Mouse (Mus musculus) cerebellum, postnatal 36 days (tissue): ENCODE measurements around the gene Nudcd2.
"Not testable (repeated sequence)": the region's sequence is repeated elsewhere in the genome, so short reads cannot be mapped to it uniquely, and the experiment has no call there.

ENCODE experiments used
- DNase-seq, 2 experiments: peaks; one replicate each; pipeline ENCODE4 v3.0.0; 2021 to 2022; ENCODE audit warnings: mixed read lengths in 2 of 2

The Nudcd2 gene

DNA sequence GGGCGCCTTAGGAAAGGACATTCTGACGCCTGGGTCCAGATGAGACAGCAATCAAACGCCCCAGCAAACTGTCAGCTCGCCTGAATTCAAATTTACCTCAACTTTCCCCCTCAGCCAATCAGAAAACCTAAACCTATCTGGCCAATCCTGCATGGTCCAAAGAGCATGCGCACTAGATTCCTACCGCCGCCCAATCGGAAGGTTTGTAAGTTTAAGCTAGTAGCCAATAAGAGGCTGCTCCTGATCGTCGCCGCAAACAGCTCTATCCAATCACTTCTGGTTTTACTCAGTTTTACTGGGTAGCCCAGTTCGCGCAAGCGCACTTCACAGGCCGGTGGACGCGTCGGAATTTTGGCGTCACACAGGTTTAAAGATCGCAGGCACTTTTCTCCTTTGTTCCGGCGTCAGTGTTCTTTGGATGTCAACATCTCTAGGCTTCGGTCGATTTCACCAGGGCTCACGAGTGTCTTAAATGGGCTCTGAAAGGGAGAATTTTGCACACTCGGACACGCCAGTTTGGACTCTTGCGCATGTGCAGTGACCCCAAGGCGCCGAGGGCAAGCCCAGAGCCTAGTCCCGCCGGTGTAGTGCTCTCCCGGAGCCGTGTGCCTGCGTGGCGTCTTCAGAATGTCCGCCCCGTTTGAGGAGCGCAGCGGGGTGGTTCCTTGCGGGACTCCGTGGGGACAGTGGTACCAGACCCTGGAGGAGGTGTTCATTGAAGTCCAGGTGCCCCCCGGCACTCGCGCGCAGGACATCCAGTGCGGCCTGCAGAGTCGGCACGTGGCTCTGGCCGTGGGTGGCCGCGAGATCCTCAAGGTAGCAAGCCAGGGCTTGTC, at the start of gene Nudcd2, which contains the start of gene Hmmr:
Nudcd2 (plus strand) TSS at position 329 of the 836 bp plus-strand sequence.
Hmmr (minus strand) TSS at position 84 of the 836 bp plus-strand sequence.
- DNase-seq, result peak; percentile 90 to 95

DNA sequence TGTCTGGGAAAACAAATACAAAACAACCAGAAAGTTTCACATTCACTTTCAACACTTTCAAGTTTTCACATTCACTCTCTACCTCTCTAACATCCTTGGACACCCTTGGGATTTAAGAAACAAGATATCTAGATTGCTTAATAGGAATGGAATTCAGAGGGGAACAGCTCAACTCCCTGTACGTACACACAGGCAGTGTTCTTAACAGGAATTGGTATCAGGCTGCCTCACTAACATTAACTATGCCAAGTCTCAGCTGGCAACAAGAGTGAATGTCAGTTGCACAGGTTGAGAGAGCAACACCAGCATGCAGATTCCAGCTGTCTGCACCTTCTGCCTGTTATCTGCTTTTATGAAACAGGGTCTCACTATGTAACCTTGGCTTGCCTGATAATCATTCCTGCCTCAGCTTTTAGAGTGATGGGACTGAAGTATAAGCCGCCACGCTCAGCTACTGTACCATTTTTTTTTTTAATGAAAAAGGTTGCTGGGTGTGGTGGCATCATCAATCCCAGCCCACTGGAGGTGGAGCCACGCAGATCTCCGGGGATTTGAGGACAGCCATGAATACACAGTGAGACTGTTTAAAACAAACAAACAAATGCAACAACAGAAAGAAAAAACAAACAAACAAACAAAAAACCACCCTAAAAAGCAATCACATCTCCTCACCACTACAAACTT, 42.9 kb upstream of the Nudcd2 start:
- no peak for DNase-seq

DNA sequence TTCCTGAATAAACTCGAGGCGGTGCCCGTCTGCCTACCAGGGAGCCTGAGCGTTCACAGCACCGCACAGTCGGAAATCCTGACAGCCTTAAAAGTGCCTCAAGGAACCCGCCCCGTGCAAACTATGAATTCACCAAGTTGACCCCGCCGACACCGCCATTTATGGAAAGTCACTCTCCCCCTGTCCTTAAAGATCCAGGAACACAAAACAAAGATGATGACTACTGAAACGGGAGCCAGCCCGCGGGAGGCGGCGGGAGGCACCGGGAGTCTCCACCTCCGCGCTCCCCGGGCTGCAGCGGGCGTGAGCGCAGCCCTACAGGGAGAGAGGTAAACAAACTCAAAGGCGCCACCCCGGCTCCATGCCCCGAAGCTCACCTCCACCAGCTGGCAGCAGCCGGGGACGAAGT, 41.4 kb upstream of the Nudcd2 start:
- no peak for DNase-seq

DNA sequence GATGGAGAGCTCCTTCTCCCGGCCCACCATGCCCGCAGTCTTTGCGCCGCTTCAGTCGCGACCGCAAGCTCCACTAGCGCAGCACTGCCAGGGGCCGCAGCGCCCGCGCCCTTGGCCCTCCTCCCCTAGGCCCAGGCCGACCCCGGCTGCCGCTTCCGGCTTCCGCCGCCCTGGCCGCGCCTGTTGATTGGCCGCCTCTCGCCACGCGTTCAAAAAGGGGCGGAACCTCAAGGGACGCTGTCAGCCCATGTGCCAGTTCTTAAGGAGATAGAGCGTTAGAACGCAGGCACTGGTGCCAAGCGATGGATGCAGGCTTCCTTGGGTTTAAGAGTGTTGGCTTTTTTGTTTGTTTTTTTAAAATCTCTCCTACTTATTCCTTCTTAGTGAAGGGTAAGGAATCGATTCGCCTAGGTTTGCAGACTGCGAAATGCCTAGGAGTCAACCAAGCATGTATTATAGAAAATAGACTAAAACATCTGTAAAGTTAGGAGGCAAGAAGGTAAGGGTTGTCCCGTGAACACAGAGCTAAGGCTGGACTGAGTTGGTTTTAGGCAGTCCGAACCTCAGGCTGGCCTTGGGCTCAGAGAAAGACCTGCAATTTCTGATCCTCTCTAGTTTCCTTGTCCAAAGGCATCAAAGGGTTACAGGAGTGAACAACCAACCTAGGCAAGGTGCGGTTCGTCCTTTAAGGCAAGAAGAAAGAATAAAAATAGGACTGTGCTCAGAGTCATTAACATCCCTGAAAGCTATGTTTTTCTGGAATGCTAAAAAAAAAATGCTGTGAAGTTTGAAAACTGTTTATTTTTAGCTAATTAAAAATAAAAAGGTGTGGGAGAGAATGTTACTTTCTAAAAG, 40.7 kb upstream of the Nudcd2 start:
- peak; percentile 91 to 93 for DNase-seq

DNA sequence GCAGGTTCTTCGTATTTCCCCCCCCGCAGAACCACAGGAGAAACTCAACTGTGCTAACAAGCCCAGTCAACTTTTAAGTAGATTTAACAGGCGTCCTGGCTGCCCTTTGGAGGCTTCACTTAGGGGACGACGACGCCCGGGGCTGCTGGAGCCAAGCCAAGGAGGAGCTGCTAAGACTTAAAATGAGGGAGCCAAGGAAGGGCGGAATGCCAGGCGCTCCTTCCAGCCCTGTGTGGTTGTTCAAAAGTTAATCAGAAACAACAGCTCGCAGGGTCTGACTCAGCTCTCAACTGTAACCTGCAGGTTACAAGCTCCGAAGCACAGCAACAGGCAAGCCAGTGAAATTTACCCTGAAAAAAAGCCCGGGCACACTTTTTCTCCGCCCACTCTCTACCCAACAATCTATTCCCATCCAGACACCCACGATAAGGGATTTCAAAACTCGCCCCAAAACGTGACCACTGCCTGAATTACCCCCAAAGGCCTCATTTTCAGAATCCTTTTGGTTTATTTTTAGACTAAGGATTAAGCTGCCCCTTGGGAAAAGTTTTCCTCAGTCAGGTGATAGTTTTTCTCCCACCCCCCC, 40.0 kb upstream of the Nudcd2 start:
- DNase-seq, result peak; percentile 53 to 57

DNA sequence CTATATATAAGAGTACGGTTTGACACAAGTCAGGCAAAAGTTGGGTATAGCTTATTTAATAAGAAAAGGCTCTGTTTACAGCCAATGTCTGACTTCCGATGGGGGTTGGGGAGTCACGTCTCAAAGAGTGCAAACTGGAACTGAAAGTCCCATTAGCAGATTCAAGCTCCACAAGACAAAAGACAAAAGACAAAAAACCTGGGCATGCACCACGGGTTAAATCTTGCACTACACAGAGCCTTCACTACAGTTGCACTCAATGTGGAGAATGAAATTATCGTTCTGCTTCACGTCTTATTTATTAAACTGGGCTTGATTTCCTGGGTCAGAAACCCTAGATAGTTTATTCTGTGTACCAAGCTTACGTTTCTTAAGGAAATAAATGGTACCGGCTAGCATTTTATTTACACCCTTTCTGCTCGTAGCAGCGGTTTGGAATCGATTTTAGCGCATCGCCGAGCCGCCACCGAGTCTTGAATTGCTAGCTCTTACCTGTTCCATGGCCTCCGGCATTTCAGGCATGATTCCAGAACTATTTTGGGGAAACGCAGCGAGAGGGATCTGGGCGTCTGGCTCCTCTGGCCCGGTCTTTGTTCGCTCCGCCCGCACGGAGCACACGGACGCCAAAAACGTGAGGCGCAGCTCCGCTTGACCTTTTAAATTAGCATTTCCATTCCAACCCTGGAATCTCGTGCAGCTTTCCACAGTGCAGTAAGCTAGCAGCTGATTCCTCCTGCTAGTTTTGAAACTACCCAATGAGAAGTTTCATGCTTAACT, 39.0 kb upstream of the Nudcd2 start:
- peak; percentile 76 to 83 for DNase-seq

DNA sequence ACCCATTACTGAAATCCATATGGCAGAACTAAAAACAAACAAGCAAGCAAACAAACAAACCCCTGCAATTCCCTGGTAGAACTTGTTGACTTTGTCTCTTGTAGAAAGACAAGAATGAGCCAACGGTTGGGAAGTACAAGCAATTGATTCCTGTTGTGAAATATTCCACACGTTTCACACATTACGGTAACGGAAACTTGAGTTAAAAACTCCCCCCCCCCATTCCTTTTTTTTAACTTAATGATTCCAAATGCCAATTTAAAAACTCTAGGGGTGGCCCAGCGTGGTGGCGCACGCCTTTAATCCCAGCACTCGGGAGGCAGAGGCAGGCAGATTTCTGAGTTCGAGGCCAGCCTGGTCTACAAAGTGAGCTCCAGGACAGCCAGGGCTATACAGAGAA, 38.4 kb upstream of the Nudcd2 start, which contains the start of gene Mat2b:
Mat2b (minus strand) TSS at position 101 of the 400 bp plus-strand sequence.
- no peak for DNase-seq

DNA sequence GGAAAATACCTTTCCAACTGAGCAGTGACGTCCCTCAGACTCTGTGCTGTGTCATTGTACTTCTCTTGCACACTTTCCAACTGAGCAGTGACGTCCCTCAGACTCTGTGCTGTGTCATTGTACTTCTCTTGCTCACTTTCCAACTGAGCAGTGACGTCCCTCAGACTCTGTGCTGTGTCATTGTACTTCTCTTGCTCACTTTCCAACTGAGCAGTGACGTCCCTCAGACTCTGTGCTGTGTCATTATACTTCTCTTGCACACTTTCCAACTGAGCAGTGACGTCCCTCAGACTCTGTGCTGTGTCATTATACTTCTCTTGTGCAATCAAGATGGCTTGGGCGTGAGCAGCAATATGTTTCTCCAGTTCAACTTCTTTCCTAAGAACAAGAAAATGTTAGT, 23.6 kb upstream of the Nudcd2 start:
- not testable (repeated sequence) for DNase-seq

DNA sequence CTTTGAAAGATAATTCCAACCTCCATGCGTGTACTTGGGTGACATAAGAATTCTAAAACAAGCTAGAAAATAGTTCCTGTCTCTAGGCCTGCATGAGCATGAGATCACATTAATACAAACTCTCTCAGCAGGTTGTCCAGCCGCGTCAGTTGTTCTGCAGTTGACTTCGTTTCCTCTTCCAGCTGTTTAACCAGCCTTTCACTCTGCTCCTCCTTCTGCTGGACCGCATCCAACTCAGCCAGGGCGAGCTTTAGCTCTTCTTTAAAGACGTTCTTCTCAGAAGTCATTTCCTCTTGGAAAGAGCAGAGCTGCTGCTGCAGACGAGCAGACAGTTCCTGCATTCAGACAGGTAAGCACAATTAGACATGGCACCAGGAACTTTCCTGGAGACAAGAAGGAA, 19.6 kb upstream of the Nudcd2 start:
- DNase-seq, result no peak

DNA sequence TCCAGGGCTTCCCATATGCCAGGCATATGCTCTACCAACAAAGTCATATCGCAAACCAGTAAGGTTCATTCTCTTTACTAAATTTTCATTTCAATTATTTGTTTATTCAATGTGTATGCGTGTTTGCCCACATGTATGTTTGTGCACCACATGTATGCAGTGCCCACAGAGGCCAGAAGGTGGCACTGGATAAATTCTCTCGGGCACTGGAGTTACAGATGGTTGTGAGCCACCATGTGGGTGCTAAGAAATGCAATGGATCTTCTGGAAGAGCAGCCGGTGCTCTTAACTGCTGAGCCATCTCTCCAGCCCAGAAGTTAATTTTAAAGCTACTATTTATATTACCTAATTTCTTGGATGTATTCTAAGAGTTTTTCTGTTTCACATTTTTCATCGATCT, 17.9 kb upstream of the Nudcd2 start:
- DNase-seq, result no peak

DNA sequence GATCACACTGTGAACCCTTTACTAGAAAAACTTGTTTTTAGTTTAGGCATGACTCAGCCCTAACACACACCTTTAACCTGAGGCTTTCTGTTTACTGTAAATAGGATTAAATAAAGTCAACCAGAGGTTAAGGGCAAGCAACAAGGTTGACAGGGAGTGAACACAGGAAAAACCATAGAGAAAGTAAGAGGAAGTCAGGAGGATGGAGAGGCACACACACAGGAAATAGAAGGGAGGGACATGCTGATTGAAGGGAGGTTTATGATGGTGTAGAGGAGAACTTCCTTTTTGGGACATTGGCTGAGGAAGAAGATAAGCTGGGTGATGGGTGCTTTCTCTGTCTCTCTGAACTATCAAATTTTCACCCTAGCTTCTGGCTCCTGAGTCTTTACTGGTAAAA, 15.1 kb upstream of the Nudcd2 start:
- no peak for DNase-seq

DNA sequence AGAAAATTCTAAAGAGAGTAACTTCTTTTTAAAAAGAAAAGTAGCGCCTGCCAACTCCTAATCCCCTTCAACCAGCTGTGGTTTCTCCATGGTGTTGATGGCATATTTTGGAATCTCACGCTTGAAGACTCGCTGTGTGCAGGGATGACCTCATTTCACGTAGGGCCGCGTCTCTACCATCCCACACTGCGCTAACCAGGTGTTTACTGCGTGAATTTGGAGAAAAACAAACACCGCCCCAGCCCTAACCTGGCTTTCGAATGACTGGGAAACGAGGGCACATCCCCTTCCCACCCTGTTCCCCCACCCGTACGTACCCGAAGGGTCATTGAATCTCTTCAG, 499 bp upstream of the Nudcd2 start:
- DNase-seq, result no peak

DNA sequence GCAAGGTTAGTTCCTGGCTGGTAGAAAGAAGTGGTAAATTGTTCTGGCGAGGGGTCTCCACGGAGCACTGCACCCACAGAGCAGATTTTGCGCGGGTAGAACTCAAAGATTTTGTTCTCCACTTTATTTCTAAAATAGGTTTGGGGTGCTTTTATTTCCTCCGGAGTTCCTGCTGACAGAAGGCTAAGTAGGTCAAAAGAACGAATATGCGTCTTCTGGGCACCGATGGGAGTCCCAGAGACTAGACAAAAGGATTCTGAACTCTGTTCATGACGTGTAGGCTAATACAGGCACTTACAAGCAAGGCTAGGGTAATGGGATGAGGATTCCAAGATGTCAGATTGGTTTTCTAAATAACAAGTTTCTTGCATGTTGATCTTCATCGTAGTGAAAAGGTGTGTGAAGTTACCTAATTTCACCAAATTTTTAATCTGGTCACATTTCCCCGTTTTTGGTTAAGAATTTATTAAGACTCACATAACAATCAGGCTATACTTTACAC, 835 bp downstream of the Nudcd2 start:
- no peak for DNase-seq

DNA sequence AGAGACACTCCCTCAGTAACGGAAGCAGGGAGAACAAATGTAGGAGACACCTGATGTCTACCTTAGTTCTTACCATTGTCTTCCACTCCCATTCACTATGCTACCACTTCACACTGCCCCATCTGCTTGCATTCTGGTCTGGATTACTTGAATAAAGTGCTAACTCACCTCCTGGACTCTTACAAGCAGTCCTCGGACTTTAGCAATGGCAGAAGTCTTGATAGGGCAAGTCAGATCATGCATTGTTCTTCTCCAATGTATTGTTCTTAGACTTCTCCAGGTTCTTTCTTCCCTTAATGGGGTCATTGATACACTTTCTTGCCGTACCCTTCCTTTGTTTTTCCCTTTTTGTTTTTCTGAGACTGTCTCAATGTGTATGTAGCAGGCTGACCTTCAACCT, 3.9 kb downstream of the Nudcd2 start:
- no peak for DNase-seq

DNA sequence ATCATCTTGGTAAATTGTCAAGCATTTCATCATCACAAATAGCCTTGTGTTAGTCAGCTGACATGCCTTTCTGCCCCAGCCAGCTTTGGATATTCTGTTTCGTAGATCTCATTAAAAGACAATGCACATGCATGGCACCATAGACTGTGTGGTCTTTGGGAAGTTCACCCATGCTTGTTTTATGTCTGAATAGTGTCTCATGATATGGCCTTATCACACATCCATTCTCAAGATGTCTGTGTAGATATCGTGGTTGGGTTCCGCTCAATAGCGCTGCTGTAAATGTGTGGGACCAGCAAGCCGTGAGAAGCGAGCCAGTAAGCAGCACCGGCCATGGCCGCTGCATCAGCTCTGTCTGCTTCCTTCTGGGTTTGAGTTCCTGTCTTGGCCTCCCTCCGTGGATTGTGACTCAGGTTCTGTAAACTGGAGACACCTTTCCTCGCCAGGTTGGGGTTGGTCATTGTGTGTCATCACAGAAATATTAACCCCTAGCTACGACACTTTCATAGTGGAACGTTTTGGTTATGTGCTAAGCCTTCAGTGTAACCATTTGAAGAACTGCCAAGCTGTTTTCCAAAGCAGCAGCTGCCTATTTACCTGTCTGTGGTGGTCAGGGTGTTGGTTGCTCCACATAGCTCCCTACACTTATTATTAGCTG, 8.3 kb downstream of the Nudcd2 start:
- no peak for DNase-seq

DNA sequence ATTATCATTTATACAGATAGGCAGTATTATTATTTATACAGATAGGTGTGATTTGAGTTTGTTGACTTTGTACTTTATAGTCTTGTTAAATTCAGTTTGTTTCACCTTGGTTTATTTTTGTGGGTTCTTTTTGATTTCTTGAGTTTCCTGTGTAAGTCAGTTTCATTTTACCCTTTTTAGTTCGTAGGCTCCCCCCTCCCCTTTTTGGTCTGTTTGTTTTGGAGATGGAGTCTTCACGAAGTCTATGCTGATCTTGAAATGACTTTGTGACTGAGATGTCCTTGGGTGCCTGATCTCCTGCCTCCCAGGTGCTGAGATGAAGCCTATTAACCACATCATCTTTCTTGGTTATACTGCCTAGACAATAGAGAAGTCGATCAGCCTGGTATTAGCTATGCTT, 10.9 kb downstream of the Nudcd2 start:
- DNase-seq, result no peak

DNA sequence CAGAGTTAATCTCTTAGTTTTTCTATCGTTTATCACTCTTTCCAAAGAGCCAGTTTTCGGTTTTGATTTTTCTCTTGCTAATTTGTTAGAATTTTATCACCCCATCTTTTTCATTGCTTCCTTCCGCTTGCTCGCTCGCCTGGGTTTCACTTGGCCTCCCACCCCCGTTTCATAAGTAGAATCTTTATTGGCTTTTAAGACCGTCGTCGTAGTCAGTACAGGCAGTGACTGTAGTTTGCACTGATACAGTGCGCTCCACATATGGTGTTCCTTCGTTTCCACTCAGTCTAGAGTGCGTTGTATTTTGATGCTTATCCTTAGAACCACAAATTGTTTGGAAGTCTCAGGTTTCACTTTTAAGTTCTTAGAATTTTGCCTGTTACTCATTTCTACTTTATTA, 12.9 kb downstream of the Nudcd2 start:
- DNase-seq, result no peak

DNA sequence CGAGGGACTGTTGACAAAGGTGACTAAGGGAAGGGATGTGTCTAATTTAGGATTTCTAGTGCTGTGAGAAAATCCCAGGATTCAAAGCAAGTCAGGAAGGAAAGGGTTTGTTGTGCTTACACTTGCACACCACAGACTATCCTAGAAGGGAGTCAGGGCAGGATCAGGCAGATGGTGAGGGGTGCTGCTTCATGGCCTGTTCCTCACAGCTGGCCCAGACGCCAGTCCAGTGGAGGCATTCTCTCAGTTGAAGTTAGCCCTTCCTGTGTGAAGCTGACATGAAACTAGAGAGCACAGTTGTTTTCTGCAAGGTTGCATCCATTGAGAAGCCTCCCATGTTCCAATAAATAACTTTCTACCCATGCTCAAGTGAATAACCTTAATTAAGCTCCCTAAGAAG, 14.2 kb downstream of the Nudcd2 start:
- no peak for DNase-seq

DNA sequence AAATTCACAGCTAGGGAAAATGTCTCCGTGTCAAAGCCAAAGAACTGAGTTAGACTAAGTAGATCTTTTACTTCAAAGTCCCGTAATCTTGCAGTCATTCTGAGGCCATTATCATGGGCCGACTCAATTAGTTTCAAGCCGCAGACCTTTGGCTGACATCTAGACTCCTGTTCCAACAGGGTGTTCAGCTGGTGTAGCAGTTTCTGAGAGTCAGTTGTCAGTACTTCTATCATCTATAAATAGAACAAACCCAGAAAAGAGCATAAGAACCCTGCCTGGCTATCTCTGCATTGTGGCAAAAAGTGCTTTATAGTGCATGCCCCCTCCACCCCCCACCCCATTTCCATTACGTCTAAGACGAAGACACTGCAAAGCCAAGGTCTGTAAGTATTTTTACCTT, 20.4 kb downstream of the Nudcd2 start:
- DNase-seq, result no peak

DNA sequence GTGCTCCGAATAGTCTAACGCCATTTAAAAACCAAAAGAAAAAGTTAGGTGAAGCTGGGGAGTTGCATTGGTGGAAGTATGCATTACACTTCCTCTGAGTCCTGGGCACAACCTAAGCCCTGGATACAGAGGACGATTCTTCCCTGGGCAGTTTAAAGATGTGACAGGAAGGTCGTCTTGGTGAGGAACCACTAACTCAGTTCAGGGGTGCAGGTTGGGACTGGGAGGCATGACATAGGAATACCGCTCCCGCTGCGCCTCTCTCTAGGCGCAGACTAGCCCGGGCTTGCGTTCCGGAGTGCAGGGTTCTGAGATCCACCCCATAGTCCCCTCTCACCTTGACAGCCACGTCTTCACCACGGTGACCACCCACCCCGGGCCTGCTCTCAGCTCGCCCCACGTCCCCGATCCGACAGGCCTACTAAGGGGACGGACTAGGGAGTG, 21.2 kb downstream of the Nudcd2 start:
- no peak for DNase-seq

DNA sequence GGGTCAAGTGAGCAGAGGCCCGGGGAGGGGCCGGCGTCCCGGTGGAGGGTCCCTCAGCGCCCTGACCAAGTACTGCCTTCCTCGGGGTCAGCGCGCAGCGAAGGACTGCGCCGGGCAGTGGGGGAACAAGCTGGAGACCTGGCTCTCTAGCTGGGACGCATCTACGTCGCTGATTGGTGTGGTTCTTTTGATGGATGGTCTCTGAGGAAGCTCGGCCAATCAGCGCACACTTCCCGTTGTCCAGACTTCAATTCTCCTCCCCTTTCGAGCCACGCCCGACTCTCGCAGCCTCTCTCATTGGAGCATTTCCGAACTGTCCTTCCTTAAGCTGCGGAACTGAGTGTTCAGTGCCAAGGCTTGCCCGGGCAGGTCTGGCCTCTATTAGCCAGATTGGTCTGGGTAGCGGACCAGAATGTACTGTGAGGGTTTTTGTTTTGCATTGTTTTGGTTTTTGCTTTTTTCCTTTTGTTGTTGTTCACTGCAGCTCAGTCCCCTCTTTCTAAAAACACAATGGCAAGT, 21.7 kb downstream of the Nudcd2 start, which contains the start of gene Ccng1:
Ccng1 (minus strand) TSS at position 203 of the 519 bp plus-strand sequence.
- peak; percentile 89 to 90 for DNase-seq
